Mouse (Mus musculus): ENCODE results near the gene Prkaa2.

DNA sequence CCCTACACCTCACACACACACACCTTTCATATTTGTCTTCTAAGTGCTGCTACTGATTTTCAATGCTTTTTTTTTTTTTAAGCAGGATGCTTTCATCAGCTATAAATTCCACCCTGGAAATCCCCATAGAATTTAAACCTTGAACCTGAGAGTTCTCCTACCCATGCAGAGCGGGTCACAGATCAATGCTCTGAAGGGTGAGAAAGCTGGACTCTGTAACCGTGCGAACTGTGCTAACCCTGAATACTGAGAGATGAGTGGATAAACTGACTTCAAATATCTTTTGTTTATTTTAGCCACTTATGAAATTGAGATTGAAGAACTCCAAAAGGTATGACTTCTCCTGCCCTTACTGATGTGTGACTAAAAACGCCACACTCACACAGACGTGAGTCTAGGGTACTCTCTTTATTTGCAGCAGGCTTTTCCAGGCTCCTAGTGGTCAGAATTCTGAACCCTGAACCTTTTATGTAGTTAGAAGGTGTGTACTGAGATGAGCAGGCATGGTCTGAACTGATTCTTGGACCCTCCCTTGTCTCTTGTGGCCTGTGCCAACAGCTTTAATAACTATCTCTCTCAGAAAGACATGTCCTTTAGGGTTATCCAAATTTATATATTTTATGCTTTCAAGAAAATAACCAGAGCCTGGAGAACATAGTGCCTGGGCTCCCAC, 123.6 kb downstream of the Prkaa2 start:
- TF ChIP-seq MYC (IDR thresholded peaks at IDR 0.05; ENCODE audit: low read depth, low read length) (no peak), POLR2A (IDR thresholded peaks at IDR 0.05; ENCODE audit: control insufficient read depth in 1 of 2, insufficient read depth in 1 of 2, low read depth in 1 of 2, low read length in 2 of 2, poor library complexity in 1 of 2) (no peak), SMC3 (IDR thresholded peaks at IDR 0.05; ENCODE audit: low read depth, low read length) (no peak), CTCF (IDR thresholded peaks at IDR 0.05 in 2 of 3, conservative IDR thresholded peaks at IDR 0.05 in 1 of 3; ENCODE audit: control insufficient read depth in 1 of 3, insufficient read depth in 1 of 3, low read depth in 2 of 3, low read length in 3 of 3, poor library complexity in 1 of 3, severe bottlenecking in 1 of 3) (no peak)
